Mouse (Mus musculus): ENCODE data around the gene Slit1.

- TF ChIP-seq CTCF (IDR thresholded peaks at IDR 0.05; ENCODE audit: borderline replicate concordance, extremely low read depth, insufficient read depth, insufficient read length) (no peak), POLR2A (IDR thresholded peaks at IDR 0.05; ENCODE audit: borderline replicate concordance, extremely low read depth, insufficient read depth, insufficient read length, poor library complexity, severe bottlenecking) (no peak)
These were observed 86.0 kb downstream of the Slit1 start for GRCm38 (mm10) chr19:41657446-41657845.
